28 mouse cellular contexts compared by ENCODE assay signal in the genomic region with DNA sequence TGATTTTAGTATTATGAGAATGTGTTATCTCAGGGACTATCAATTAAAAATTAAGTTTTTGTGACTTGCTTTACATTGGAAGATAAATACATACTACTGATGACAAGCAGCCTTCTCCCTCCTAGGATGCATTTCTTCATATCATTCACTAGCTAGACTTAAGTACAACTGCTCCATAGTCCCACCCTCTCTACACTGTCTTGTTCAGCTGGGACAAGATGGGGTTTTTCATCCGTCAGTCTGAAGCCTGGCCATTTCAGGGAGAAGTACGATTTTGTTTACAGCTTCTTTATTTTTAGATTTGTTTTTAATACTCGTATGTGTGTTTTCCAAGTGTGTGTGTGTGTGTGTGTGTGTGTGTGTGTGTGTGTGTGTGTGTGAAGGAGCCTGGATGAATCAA. TPM values are rescaled to one million over a fixed set of nuclear protein-coding genes. Genes with fewer than 3 reads are reported as not detected.
"Had no signal": no experiment of that assay in that cellular context is flagged by ENCODE, and none has a peak within 500 bp of the region (broad histone marks: within the 10 kb centered on the region; RNA-seq: fewer than 3 reads in every experiment).

No protein-coding gene starts in this region.

- H3K27me3 ChIP-seq: embryonic facial prominence, embryonic 12.5 days; embryonic facial prominence, embryonic 13.5 days; embryonic facial prominence, embryonic 15.5 days; forebrain, embryonic 12.5 days; forebrain, embryonic 13.5 days; forebrain, embryonic 15.5 days had no signal

- H3K4me2 ChIP-seq: embryonic facial prominence, embryonic 12.5 days; embryonic facial prominence, embryonic 13.5 days; embryonic facial prominence, embryonic 15.5 days; forebrain, embryonic 12.5 days; forebrain, embryonic 13.5 days; forebrain, embryonic 15.5 days had no signal

- ATAC-seq: forebrain, embryonic 13.5 days; forebrain, embryonic 14.5 days; forebrain, embryonic 15.5 days; forebrain, postnatal 0 days had no signal

- H3K9me3 ChIP-seq: embryonic facial prominence, embryonic 10.5 days; embryonic facial prominence, embryonic 12.5 days; embryonic facial prominence, embryonic 13.5 days; embryonic facial prominence, embryonic 15.5 days; forebrain, embryonic 10.5 days; forebrain, embryonic 12.5 days; forebrain, embryonic 13.5 days; forebrain, embryonic 15.5 days had no signal

- DNase-seq: cerebellum, adult 2 months; cerebellum, adult 8-10 months; cerebellum, adult 9-10 months; cerebellum, adult 9-11 months; cerebellum, postnatal 10 days; cerebellum, postnatal 14 days; cerebellum, postnatal 25 days; cerebellum, postnatal 36 days; embryo, embryonic 11 days; forebrain, postnatal 0 days; gastrocnemius, adult 2 months; gastrocnemius, postnatal 10 days; gastrocnemius, postnatal 14 days; gastrocnemius, postnatal 25 days; gastrocnemius, postnatal 36 days; heart, adult 11 months; heart, adult 18-20 months; heart, adult 2 months had no signal

- H3K4me3 ChIP-seq: embryonic facial prominence, embryonic 10.5 days; embryonic facial prominence, embryonic 12.5 days; embryonic facial prominence, embryonic 13.5 days; embryonic facial prominence, embryonic 15.5 days; erythroblast, embryonic 14.5 days; forebrain, embryonic 10.5 days; forebrain, embryonic 12.5 days; forebrain, embryonic 13.5 days; forebrain, embryonic 15.5 days; gastrocnemius, adult 2 months; heart, adult 2 months had no signal

- H3K4me1 ChIP-seq: embryonic facial prominence, embryonic 10.5 days; embryonic facial prominence, embryonic 12.5 days; embryonic facial prominence, embryonic 13.5 days; embryonic facial prominence, embryonic 15.5 days; forebrain, embryonic 10.5 days; forebrain, embryonic 12.5 days had no signal

- H3K27ac ChIP-seq: embryonic facial prominence, embryonic 10.5 days; embryonic facial prominence, embryonic 12.5 days; embryonic facial prominence, embryonic 13.5 days; embryonic facial prominence, embryonic 15.5 days; forebrain, embryonic 10.5 days; forebrain, embryonic 12.5 days; forebrain, embryonic 13.5 days; forebrain, embryonic 15.5 days; gastrocnemius, adult 2 months; heart, adult 2 months had no signal

- H3K36me3 ChIP-seq: embryonic facial prominence, embryonic 10.5 days; embryonic facial prominence, embryonic 12.5 days; embryonic facial prominence, embryonic 13.5 days; embryonic facial prominence, embryonic 15.5 days; forebrain, embryonic 10.5 days; forebrain, embryonic 12.5 days; forebrain, embryonic 15.5 days had no signal

- H3K9ac ChIP-seq: embryonic facial prominence, embryonic 12.5 days; embryonic facial prominence, embryonic 13.5 days; embryonic facial prominence, embryonic 15.5 days; forebrain, embryonic 12.5 days; forebrain, embryonic 13.5 days; forebrain, embryonic 15.5 days; forebrain, postnatal 0 days had no signal

RNA-seq across cellular contexts. Expression of a gene that starts 26.0 kb away (rescaled TPM):
- polyA plus RNA-seq: erythroblast, embryonic 14.5 days had no signal
